Comparison of ENCODE assay signal across 8 mouse cellular contexts in genomic region chr1:135669803-135670202, GRCm38 (mm10). TPM values are rescaled to one million over a fixed set of nuclear protein-coding genes. Genes with fewer than 3 reads are reported as not detected.
DNase-seq lines count a peak whose midpoint lies in the region; ATAC-seq lines count a peak whose summit lies in the region.

No protein-coding gene starts in this region.

- no peaks in the 10 kb centered on the region for H3K9me3 ChIP-seq in midbrain, embryonic 11.5 days (ENCODE audit: control insufficient read depth, low read length)
- no peaks in the 10 kb centered on the region for H3K9me3 ChIP-seq in midbrain, embryonic 14.5 days (ENCODE audit: control insufficient read depth, low read length)
- no peaks in the 10 kb centered on the region for H3K9me3 ChIP-seq in embryonic facial prominence, embryonic 10.5 days
- no peaks in the 10 kb centered on the region for H3K9me3 ChIP-seq in heart, embryonic 16.5 days (replicated peaks; ENCODE audit: control insufficient read depth, low read length)
- H3K9me3 ChIP-seq in limb, embryonic 13.5 days, result no peaks in the 10 kb centered on the region

- H3K9ac ChIP-seq in midbrain, embryonic 11.5 days (ENCODE audit: low read length), result no peak overlapping the region
- H3K9ac ChIP-seq in midbrain, embryonic 14.5 days (replicated peaks; ENCODE audit: low read length), result no peak overlapping the region; the same call in 1 of the 2 replicates
- H3K9ac ChIP-seq in heart, embryonic 16.5 days (ENCODE audit: low read length), result no peak overlapping the region
- no peak overlapping the region for H3K9ac ChIP-seq in limb, embryonic 13.5 days

- no peaks in the 10 kb centered on the region for H3K27me3 ChIP-seq in midbrain, embryonic 11.5 days (ENCODE audit: control insufficient read depth, insufficient read depth, low read length)
- no peaks in the 10 kb centered on the region for H3K27me3 ChIP-seq in midbrain, embryonic 14.5 days (ENCODE audit: control insufficient read depth, insufficient read depth, low read length)
- H3K27me3 ChIP-seq in embryonic facial prominence, embryonic 10.5 days (replicated peaks; ENCODE audit: low read depth, poor library complexity, severe bottlenecking), result peaks cover 12% of the 10 kb centered on the region; the same call in 1 of the 2 replicates
- H3K27me3 ChIP-seq in heart, embryonic 16.5 days (ENCODE audit: control insufficient read depth, insufficient read depth, low read length), result no peaks in the 10 kb centered on the region
- no peaks in the 10 kb centered on the region for H3K27me3 ChIP-seq in limb, embryonic 13.5 days

- DNase-seq in midbrain, embryonic 11.5 days (ENCODE audit: low spot score, missing footprints), result peak; percentile 87
- DNase-seq in midbrain, embryonic 14.5 days, result no peak
- DNase-seq in embryonic facial prominence, embryonic 10.5 days (ENCODE audit: low spot score), result no peak
- DNase-seq in embryo, embryonic 10 days (ENCODE audit: low spot score), result no peak
- no peak for DNase-seq in embryo, embryonic 10.5 days (ENCODE audit: low spot score)
- DNase-seq in thymus, postnatal 4 days, result no peak

- no peak overlapping the region for H3K27ac ChIP-seq in midbrain, embryonic 11.5 days (ENCODE audit: low read depth, low read length)
- H3K27ac ChIP-seq in midbrain, embryonic 14.5 days (replicated peaks; ENCODE audit: low read depth, low read length), result no peak overlapping the region
- 0 out of 2 replicates have a peak overlapping the region, but pooled peaks have one; percentile 24 for H3K27ac ChIP-seq in embryonic facial prominence, embryonic 10.5 days (replicated peaks)
- peak overlapping the region; percentile 19; the same call in 1 of the 2 replicates for H3K27ac ChIP-seq in heart, embryonic 16.5 days (ENCODE audit: low read length)
- no peak overlapping the region for H3K27ac ChIP-seq in limb, embryonic 13.5 days

- ATAC-seq in midbrain, embryonic 11.5 days (ENCODE audit: low FRiP score), result no peak
- no peak for ATAC-seq in midbrain, embryonic 14.5 days (ENCODE audit: low FRiP score, low TSS enrichment)
- ATAC-seq in heart, embryonic 16.5 days (replicated peaks; ENCODE audit: extremely low read depth, insufficient read depth, low FRiP score), result 0 out of 2 replicates have a peak, but pooled peaks have one; percentile 15
- ATAC-seq in limb, embryonic 13.5 days (ENCODE audit: low FRiP score, low read depth), result no peak

- H3K4me1 ChIP-seq in midbrain, embryonic 11.5 days (ENCODE audit: control insufficient read depth, insufficient read depth, low read length), result peaks cover 3% of the 10 kb centered on the region; the same call in 1 of the 2 replicates
- H3K4me1 ChIP-seq in midbrain, embryonic 14.5 days (ENCODE audit: control insufficient read depth, insufficient read depth, low read length), result peaks cover 13% of the 10 kb centered on the region
- H3K4me1 ChIP-seq in embryonic facial prominence, embryonic 10.5 days, result peaks cover 69% of the 10 kb centered on the region
- H3K4me1 ChIP-seq in heart, embryonic 16.5 days (ENCODE audit: control insufficient read depth, insufficient read depth, low read length), result peaks cover 41% of the 10 kb centered on the region
- H3K4me1 ChIP-seq in limb, embryonic 13.5 days, result peaks cover 42% of the 10 kb centered on the region

- no peak overlapping the region for H3K4me3 ChIP-seq in midbrain, embryonic 11.5 days (ENCODE audit: low read depth, low read length)
- H3K4me3 ChIP-seq in midbrain, embryonic 14.5 days (replicated peaks; ENCODE audit: low read depth, low read length), result no peak overlapping the region
- H3K4me3 ChIP-seq in embryonic facial prominence, embryonic 10.5 days, result no peak overlapping the region
- no peak overlapping the region for H3K4me3 ChIP-seq in heart, embryonic 16.5 days (ENCODE audit: low read length)
- H3K4me3 ChIP-seq in limb, embryonic 13.5 days, result no peak overlapping the region

- no peaks in the 10 kb centered on the region for H3K36me3 ChIP-seq in midbrain, embryonic 11.5 days (ENCODE audit: control insufficient read depth, insufficient read depth, low read length)
- H3K36me3 ChIP-seq in midbrain, embryonic 14.5 days (ENCODE audit: control insufficient read depth, insufficient read depth, low read length), result no peaks in the 10 kb centered on the region
- no peaks in the 10 kb centered on the region for H3K36me3 ChIP-seq in embryonic facial prominence, embryonic 10.5 days (replicated peaks)
- no peaks in the 10 kb centered on the region for H3K36me3 ChIP-seq in heart, embryonic 16.5 days (ENCODE audit: control insufficient read depth, insufficient read depth)
- H3K36me3 ChIP-seq in limb, embryonic 13.5 days, result no peaks in the 10 kb centered on the region

- 83% methylated on average over 7 of the region's 7 CpGs for WGBS in midbrain, embryonic 11.5 days
- WGBS in midbrain, embryonic 14.5 days, result 77% methylated on average over 7 of the region's 7 CpGs
- WGBS in embryonic facial prominence, embryonic 10.5 days, result 82% methylated on average over 7 of the region's 7 CpGs
- WGBS in heart, embryonic 16.5 days, result 35% methylated on average over 7 of the region's 7 CpGs
- WGBS in limb, embryonic 13.5 days, result 56% methylated on average over 7 of the region's 7 CpGs

- H3K4me2 ChIP-seq in midbrain, embryonic 11.5 days, result no peak overlapping the region
- H3K4me2 ChIP-seq in midbrain, embryonic 14.5 days (ENCODE audit: low read length), result no peak overlapping the region
- H3K4me2 ChIP-seq in heart, embryonic 16.5 days (ENCODE audit: low read depth, low read length), result peak overlapping the region; percentile 54; the same call in 1 of the 2 replicates
- peak overlapping the region; percentile 3; the same call in 1 of the 2 replicates for H3K4me2 ChIP-seq in limb, embryonic 13.5 days (replicated peaks)

RNA-seq across cellular contexts. Expression of gene Csrp1, which starts 50.1 kb away (rescaled TPM):
- polyA plus RNA-seq in midbrain, embryonic 11.5 days (2014; fragmentation: Nextera tagmentation; extraction: Ambion mirVana), result 33.2 and 34.1 TPM in 2 replicates
- polyA plus RNA-seq in midbrain, embryonic 14.5 days (2014; fragmentation: Nextera tagmentation; extraction: Ambion mirVana), result 13.2 and 16.1 TPM in 2 replicates
- 47.4 and 51.9 TPM in 2 replicates for polyA plus RNA-seq in embryonic facial prominence, embryonic 10.5 days (2016; fragmentation: Nextera tagmentation; extraction: Ambion mirVana)
- 160 and 174 TPM in 2 replicates for polyA plus RNA-seq in heart, embryonic 16.5 days (2015; fragmentation: Nextera tagmentation; extraction: Ambion mirVana)
- 74.0 and 77.5 TPM in 2 replicates for polyA plus RNA-seq in limb, embryonic 13.5 days (2015; fragmentation: Nextera tagmentation; extraction: Ambion mirVana)

Comparison
In these comparisons a context has a peak if more than half of its experiments do, and no peak if none do; other contexts are left out.
1. H3K27ac ChIP-seq: peak in embryonic facial prominence, embryonic 10.5 days (single experiment) and heart, embryonic 16.5 days (single experiment); none in midbrain, embryonic 11.5 days (single experiment), midbrain, embryonic 14.5 days (single experiment) and limb, embryonic 13.5 days (single experiment).
2. H3K4me2 ChIP-seq: peak in heart, embryonic 16.5 days (single experiment) and limb, embryonic 13.5 days (single experiment); none in midbrain, embryonic 11.5 days (single experiment) and midbrain, embryonic 14.5 days (single experiment).